Comparison of ENCODE assay signal across 12 mouse cellular contexts in genomic region chr5:30717991-30718703, GRCm38 (mm10). TPM values are rescaled to one million over a fixed set of nuclear protein-coding genes. Genes with fewer than 3 reads are reported as not detected.
A peak's percentile ranks its signal among the peaks of the same experiment; 100 is the strongest.
DNase-seq lines count a peak whose midpoint lies in the region; ATAC-seq and TF ChIP-seq lines count a peak whose summit lies in the region.
"Had no signal": no experiment of that assay in that cellular context is flagged by ENCODE, and none has a peak within 500 bp of the region (broad histone marks: within the 10 kb centered on the region; RNA-seq: fewer than 3 reads in every experiment).

No protein-coding gene starts in this region.

- peak; percentile 51 for DNase-seq in Muller cell, postnatal 12 days (ENCODE audit: inconsistent ontology term)
- DNase-seq in brain, embryonic 14.5 days (ENCODE audit: low read depth): peak; percentile 75
- peak; percentile 38 for DNase-seq in forebrain, postnatal 0 days
- DNase-seq in adrenal gland, postnatal 4 days (ENCODE audit: low spot score in 2 of 2): no peak
- no peak for DNase-seq in liver, embryonic 11.5 days (ENCODE audit: low spot score)
- DNase-seq in yolk sac, embryonic 10.5 days (ENCODE audit: low spot score): no peak
- DNase-seq in heart, adult 18-20 months: no peak
- DNase-seq: gastrocnemius, adult 2 months had no signal

- no peak overlapping the region for H3K4me3 ChIP-seq in forebrain, postnatal 0 days (ENCODE audit: low read depth, low read length)
- H3K4me3 ChIP-seq in midbrain, embryonic 13.5 days (replicated peaks): 0 out of 2 replicates have a peak overlapping the region, but pooled peaks have one; percentile 11
- H3K4me3 ChIP-seq in liver, embryonic 11.5 days (ENCODE audit: low read depth, low read length): no peak overlapping the region
- H3K4me3 ChIP-seq: embryonic facial prominence, embryonic 12.5 days; gastrocnemius, adult 2 months; kidney, embryonic 15.5 days had no signal

- H3K9ac ChIP-seq in forebrain, postnatal 0 days: 0 out of 2 replicates have a peak overlapping the region, but pooled peaks have one; percentile 14
- H3K9ac ChIP-seq in midbrain, embryonic 13.5 days (replicated peaks): peak overlapping the region; percentile 60
- no peak overlapping the region for H3K9ac ChIP-seq in liver, embryonic 11.5 days (ENCODE audit: low read depth, low read length)
- H3K9ac ChIP-seq: embryonic facial prominence, embryonic 12.5 days; kidney, embryonic 15.5 days had no signal

- peak; percentile 19; the same call in 1 of the 2 replicates for ATAC-seq in forebrain, postnatal 0 days
- peak; percentile 59; the same call in 1 of the 2 replicates for ATAC-seq in midbrain, embryonic 13.5 days
- no peak for ATAC-seq in liver, embryonic 11.5 days (replicated peaks; ENCODE audit: low FRiP score)

- peak overlapping the region; percentile 64 for H3K27ac ChIP-seq in forebrain, postnatal 0 days (ENCODE audit: low read depth, low read length)
- H3K27ac ChIP-seq in midbrain, embryonic 13.5 days: peak overlapping the region; percentile 81
- no peak overlapping the region for H3K27ac ChIP-seq in liver, embryonic 11.5 days (ENCODE audit: low read depth, low read length)
- H3K27ac ChIP-seq: embryonic facial prominence, embryonic 12.5 days; gastrocnemius, adult 2 months; kidney, embryonic 15.5 days; macrophage had no signal

- no peak for TF ChIP-seq CTCF in brain, embryonic 14.5 days (IDR thresholded peaks at IDR 0.05; ENCODE audit: borderline replicate concordance, extremely low read depth, insufficient read depth, insufficient read length)
- TF ChIP-seq CTCF in forebrain, postnatal 0 days (IDR thresholded peaks at IDR 0.05; ENCODE audit: low read depth): no peak

- H3K4me1 ChIP-seq in forebrain, postnatal 0 days (ENCODE audit: insufficient read depth): peaks cover 11% of the 10 kb centered on the region
- peaks cover 64% of the 10 kb centered on the region for H3K4me1 ChIP-seq in midbrain, embryonic 13.5 days (replicated peaks)
- H3K4me1 ChIP-seq in liver, embryonic 11.5 days (replicated peaks; ENCODE audit: control insufficient read depth, insufficient read depth, low read length): peaks cover 2% of the 10 kb centered on the region

- peak overlapping the region; percentile 10; the same call in 1 of the 2 replicates for H3K4me2 ChIP-seq in forebrain, postnatal 0 days (ENCODE audit: low read depth)
- H3K4me2 ChIP-seq in midbrain, embryonic 13.5 days (replicated peaks): peak overlapping the region; percentile 46
- no peak overlapping the region for H3K4me2 ChIP-seq in liver, embryonic 11.5 days
- H3K4me2 ChIP-seq: embryonic facial prominence, embryonic 12.5 days; kidney, embryonic 15.5 days had no signal

- 20% methylated on average over 10 of the region's 10 CpGs for WGBS in forebrain, postnatal 0 days
- WGBS in midbrain, embryonic 13.5 days: 28% methylated on average over 10 of the region's 10 CpGs
- WGBS in liver, embryonic 11.5 days: 77% methylated on average over 10 of the region's 10 CpGs

- TF ChIP-seq POLR2A in brain, embryonic 14.5 days (IDR thresholded peaks at IDR 0.05; ENCODE audit: borderline replicate concordance, extremely low read depth, insufficient read depth, insufficient read length, poor library complexity, severe bottlenecking): no peak

- no peaks in the 10 kb centered on the region for H3K9me3 ChIP-seq in forebrain, postnatal 0 days (ENCODE audit: low read length)
- no peaks in the 10 kb centered on the region for H3K9me3 ChIP-seq in midbrain, embryonic 13.5 days
- H3K9me3 ChIP-seq in liver, embryonic 11.5 days (ENCODE audit: control insufficient read depth, low read length): no peaks in the 10 kb centered on the region
- H3K9me3 ChIP-seq: embryonic facial prominence, embryonic 12.5 days; kidney, embryonic 15.5 days had no signal

- peaks cover 10% of the 10 kb centered on the region for H3K36me3 ChIP-seq in forebrain, postnatal 0 days (ENCODE audit: insufficient read depth)
- peaks cover 29% of the 10 kb centered on the region for H3K36me3 ChIP-seq in midbrain, embryonic 13.5 days
- no peaks in the 10 kb centered on the region for H3K36me3 ChIP-seq in liver, embryonic 11.5 days (ENCODE audit: control insufficient read depth, insufficient read depth, low read length)
- H3K36me3 ChIP-seq: embryonic facial prominence, embryonic 12.5 days; kidney, embryonic 15.5 days had no signal

- H3K27me3 ChIP-seq in forebrain, postnatal 0 days (ENCODE audit: insufficient read depth, low read length): no peaks in the 10 kb centered on the region
- no peaks in the 10 kb centered on the region for H3K27me3 ChIP-seq in midbrain, embryonic 13.5 days
- peaks cover 27% of the 10 kb centered on the region for H3K27me3 ChIP-seq in liver, embryonic 11.5 days (replicated peaks; ENCODE audit: control insufficient read depth, insufficient read depth, low read length)

RNA-seq across cellular contexts. Expression of gene Dpysl5, which starts 6.8 kb away (rescaled TPM):
- 368 and 444 TPM in 2 replicates for polyA plus RNA-seq in brain, embryonic 14.5 days (2012; rRNA removed)
- 274 and 315 TPM in 2 replicates for total RNA-seq in forebrain, postnatal 0 days (2014; rRNA removed)
- polyA plus RNA-seq in forebrain, postnatal 0 days (2015; fragmentation: Nextera tagmentation; extraction: Ambion mirVana): 272 and 290 TPM in 2 replicates
- polyA plus RNA-seq in midbrain, embryonic 13.5 days (2015; fragmentation: Nextera tagmentation; extraction: Ambion mirVana): 195 and 200 TPM in 2 replicates
- total RNA-seq in adrenal gland, postnatal 4 days (2021): 10 to 100 TPM; 10.8 to 16.0 TPM
- 1.3 and 1.6 TPM in 2 replicates for polyA plus RNA-seq in liver, embryonic 11.5 days (2014; fragmentation: Nextera tagmentation; extraction: Ambion mirVana)
- under 1 TPM; 0.72 to 0.82 TPM for total RNA-seq in heart, adult 18-20 months (2021)
- polyA plus RNA-seq: macrophage had no signal

RNA-seq across cellular contexts. Expression of gene Cenpa, which starts 51.6 kb away (rescaled TPM):
- polyA plus RNA-seq in brain, embryonic 14.5 days (2012; rRNA removed): 55.9 and 105 TPM in 2 replicates
- 15.1 and 15.5 TPM in 2 replicates for total RNA-seq in forebrain, postnatal 0 days (2014; rRNA removed)
- polyA plus RNA-seq in forebrain, postnatal 0 days (2015; fragmentation: Nextera tagmentation; extraction: Ambion mirVana): 42.4 and 45.5 TPM in 2 replicates
- polyA plus RNA-seq in midbrain, embryonic 13.5 days (2015; fragmentation: Nextera tagmentation; extraction: Ambion mirVana): 120 and 122 TPM in 2 replicates
- total RNA-seq in adrenal gland, postnatal 4 days (2021): 10 to 100 TPM; 61.3 to 62.0 TPM
- 326 and 357 TPM in 2 replicates for polyA plus RNA-seq in liver, embryonic 11.5 days (2014; fragmentation: Nextera tagmentation; extraction: Ambion mirVana)
- total RNA-seq in heart, adult 18-20 months (2021): 10 to 100 TPM; 58.6 to 66.5 TPM

Comparison
In these comparisons a context has a peak if more than half of its experiments do, and no peak if none do; other contexts are left out.
1. DNase-seq: peak in Muller cell, postnatal 12 days (single experiment), brain, embryonic 14.5 days (single experiment) and forebrain, postnatal 0 days (single experiment); none in adrenal gland, postnatal 4 days (0 of 2), liver, embryonic 11.5 days (single experiment), yolk sac, embryonic 10.5 days (single experiment) and heart, adult 18-20 months (0 of 2).
2. RNA of gene Dpysl5, which starts 6.8 kb away (polyA plus RNA-seq): 368 to 444 TPM in brain, embryonic 14.5 days, 272 to 290 TPM in forebrain, postnatal 0 days and 195 to 200 TPM in midbrain, embryonic 13.5 days; 1.3 to 1.6 TPM in liver, embryonic 11.5 days; every median in the first group is over 10 times any median in the second.